Mouse (Mus musculus): ENCODE measurements around the gene Heatr6.

GRCm38 (mm10) chr11:83785366-83785765 is 31.9 kb downstream of the Heatr6 start:
- TF ChIP-seq CTCF (IDR thresholded peaks at IDR 0.05; ENCODE audit: control insufficient read depth, insufficient read depth, insufficient read length) (peak; percentile 1), MAX (IDR thresholded peaks at IDR 0.05) (no peak), MYOD1 (IDR thresholded peaks at IDR 0.05; ENCODE audit: control insufficient read depth, insufficient read length, low read depth) (no peak), CEBPB (IDR thresholded peaks at IDR 0.05; ENCODE audit: low read depth) (no peak)
